Mouse (Mus musculus) stomach, postnatal 0 days (tissue): ENCODE data around the gene Mtif3. TPM values are rescaled to one million over a fixed set of nuclear protein-coding genes. Genes with fewer than 3 reads are reported as not detected.

Experiments
- ATAC-seq: fragments of 200-750 bp; cut with Nextera tagmentation; 2 replicates; pipeline ENCODE4 v1.8.0; 2017; ENCODE audit not compliant: low FRiP score, low TSS enrichment
- DNase-seq: peaks from one replicate; pipeline ENCODE4 v3.0.0-alpha.2; 2016; ENCODE audit warnings: low spot score
- H3K27ac ChIP-seq: fragments of 300-500 bp; sonication (generic); replicated peaks from 2 replicates; pipeline ENCODE4 v1.5.1; 2014; ENCODE audit warnings: mild to moderate bottlenecking, control low read depth
- H3K27me3 ChIP-seq: fragments of 300-500 bp; sonication (generic); 2 replicates; pipeline ENCODE4 v1.6.1; 2014; ENCODE audit warnings: low read length; ENCODE audit not compliant: control insufficient read depth, insufficient read depth
- H3K36me3 ChIP-seq: fragments of 300-500 bp; sonication (generic); 2 replicates; pipeline ENCODE4 v1.6.1; 2014; ENCODE audit warnings: low read length, mixed read lengths; ENCODE audit not compliant: control insufficient read depth, insufficient read depth
- H3K4me1 ChIP-seq: fragments of 300-500 bp; sonication (generic); replicated peaks from 2 replicates; pipeline ENCODE4 v1.6.1; 2014; ENCODE audit warnings: antibody characterized with exemption; ENCODE audit not compliant: control insufficient read depth, insufficient read depth
- H3K4me2 ChIP-seq: fragments of 300-500 bp; sonication (generic); replicated peaks from 2 replicates; pipeline ENCODE4 v1.6.1; 2014; ENCODE audit warnings: low read depth, mild to moderate bottlenecking, control low read depth, moderate library complexity
- H3K4me3 ChIP-seq: fragments of 300-500 bp; sonication (generic); 2 replicates; pipeline ENCODE4 v1.5.1; 2014; ENCODE audit warnings: low read depth, low read length, control low read depth
- H3K9ac ChIP-seq: fragments of 300-500 bp; sonication (generic); 2 replicates; pipeline ENCODE4 v1.6.1; 2014; ENCODE audit warnings: mild to moderate bottlenecking, low read length, control low read depth, mixed read lengths
- H3K9me3 ChIP-seq: fragments of 300-500 bp; sonication (generic); 2 replicates; pipeline ENCODE4 v1.6.1; 2016; ENCODE audit warnings: low read length; ENCODE audit not compliant: control insufficient read depth
- CTCF ChIP-seq: IDR thresholded peaks from 2 replicates; pipeline ENCODE4 v1.5.1; 2016; ENCODE audit warnings: antibody characterized with exemption, low read depth, mild to moderate bottlenecking, moderate library complexity
- EP300 ChIP-seq: optimal IDR thresholded peaks from 2 replicates; pipeline ENCODE3; 2016; ENCODE audit warnings: antibody characterized with exemption
- WGBS: fragments of 180-500 bp; shearing (Covaris S2); extraction: QIAGEN DNeasy Blood & Tissue Kit; methylation state at CpG from one replicate; pipeline ENCODE4 v1.1.7; 2014; 5-methylcytosine and 5-hydroxymethylcytosine counted together
- polyA plus RNA-seq: library from polyadenylated mRNA; unstranded; fragments of >200 nt; fragmentation: Nextera tagmentation; extraction: Ambion mirVana; gene quantifications from 2 replicates; pipeline ENCODE4 v1.2.1, GENCODE M21; 2015

Mtif3 gene
- polyA plus RNA-seq, 1 experiment from 2014 or later = 25.0 TPM

- Histone ChIP-seq H3K4me1 (no peaks in the 10 kb centered on the region), H3K9ac (no peak overlapping the region), H3K4me2 (no peak overlapping the region), H3K27me3 (no peaks in the 10 kb centered on the region), H3K4me3 (no peak overlapping the region), H3K27ac (no peak overlapping the region), H3K36me3 (no peaks in the 10 kb centered on the region), H3K9me3 (no peaks in the 10 kb centered on the region)
- 47% methylated on average over 6 of the region's 6 CpGs for whole genome bisulfite sequencing
- ATAC-seq = no peak
- no peak for DNase-seq
- TF ChIP-seq CTCF = no peak
- TF ChIP-seq EP300 = no peak
These were observed 31.4 kb upstream of the Mtif3 start for GRCm38 (mm10) chr5:146994973-146995372.

GRCm38 (mm10) chr5:146993509-146993908, 29.9 kb upstream of the Mtif3 start:
- no peaks in the 10 kb centered on the region for H3K36me3 ChIP-seq
- no peak overlapping the region for H3K4me2 ChIP-seq
- H3K27me3 ChIP-seq = no peaks in the 10 kb centered on the region
- no peaks in the 10 kb centered on the region for H3K4me1 ChIP-seq
- 65% methylated on average over 8 of the region's 8 CpGs for WGBS
- ATAC-seq (no peak), DNase-seq (no peak)
- TF ChIP-seq EP300 (no peak), CTCF (no peak)
- no peak overlapping the region for H3K27ac ChIP-seq
- H3K9ac ChIP-seq = no peak overlapping the region
- no peak overlapping the region for H3K4me3 ChIP-seq
- H3K9me3 ChIP-seq = no peaks in the 10 kb centered on the region

GRCm38 (mm10) chr5:146989051-146989450, 25.5 kb upstream of the Mtif3 start:
- 56% methylated on average over 5 of the region's 5 CpGs for WGBS
- no peaks in the 10 kb centered on the region for H3K4me1 ChIP-seq
- no peak for ATAC-seq

GRCm38 (mm10) chr5:146987588-146987987, 24.0 kb upstream of the Mtif3 start:
- Histone ChIP-seq H3K27me3 (no peaks in the 10 kb centered on the region), H3K4me1 (no peaks in the 10 kb centered on the region), H3K4me2 (no peak overlapping the region), H3K9me3 (no peaks in the 10 kb centered on the region), H3K9ac (no peak overlapping the region), H3K4me3 (no peak overlapping the region), H3K27ac (no peak overlapping the region), H3K36me3 (no peaks in the 10 kb centered on the region)
- ATAC-seq (no peak), DNase-seq (no peak)
- TF ChIP-seq EP300 (no peak), CTCF (no peak)
- WGBS = 53% methylated on average over 10 of the region's 10 CpGs

More at GRCm38 (mm10) chr5:146989051-146989450, 25.5 kb upstream of the Mtif3 start:
- Histone ChIP-seq H3K36me3 (no peaks in the 10 kb centered on the region), H3K9ac (no peak overlapping the region), H3K4me3 (no peak overlapping the region), H3K4me2 (no peak overlapping the region), H3K27me3 (no peaks in the 10 kb centered on the region), H3K27ac (no peak overlapping the region), H3K9me3 (no peaks in the 10 kb centered on the region)
- TF ChIP-seq CTCF (no peak), EP300 (no peak)
- DNase-seq = no peak

- no peak for DNase-seq
- no peaks in the 10 kb centered on the region for H3K36me3 ChIP-seq
- H3K9me3 ChIP-seq = no peaks in the 10 kb centered on the region
- TF ChIP-seq EP300 (no peak), CTCF (no peak)
- no peak overlapping the region for H3K27ac ChIP-seq
- ATAC-seq = no peak
- H3K4me1 ChIP-seq = no peaks in the 10 kb centered on the region
- H3K4me3 ChIP-seq = no peak overlapping the region
- WGBS = 67% methylated on average over 21 of the region's 21 CpGs
- no peak overlapping the region for H3K9ac ChIP-seq
- H3K27me3 ChIP-seq = no peaks in the 10 kb centered on the region
- H3K4me2 ChIP-seq = no peak overlapping the region
These were observed 22.3 kb upstream of the Mtif3 start for GRCm38 (mm10) chr5:146985725-146986433.

GRCm38 (mm10) chr5:146983216-146983615, 19.6 kb upstream of the Mtif3 start:
- no peak overlapping the region for H3K4me2 ChIP-seq
- no peaks in the 10 kb centered on the region for H3K27me3 ChIP-seq
- no peaks in the 10 kb centered on the region for H3K4me1 ChIP-seq
- no peaks in the 10 kb centered on the region for H3K36me3 ChIP-seq
- no peaks in the 10 kb centered on the region for H3K9me3 ChIP-seq
- WGBS = 8% methylated on average over 8 of the region's 8 CpGs
- H3K27ac ChIP-seq = no peak overlapping the region
- ATAC-seq = 0 out of 2 replicates have a peak, but pooled peaks have one; percentile 54
- H3K9ac ChIP-seq = no peak overlapping the region
- TF ChIP-seq EP300 (no peak), CTCF (peak; percentile 94)
- DNase-seq = peak; percentile 74
- H3K4me3 ChIP-seq = no peak overlapping the region
